7 mouse cellular contexts compared by ENCODE assay signal in the genomic region with DNA sequence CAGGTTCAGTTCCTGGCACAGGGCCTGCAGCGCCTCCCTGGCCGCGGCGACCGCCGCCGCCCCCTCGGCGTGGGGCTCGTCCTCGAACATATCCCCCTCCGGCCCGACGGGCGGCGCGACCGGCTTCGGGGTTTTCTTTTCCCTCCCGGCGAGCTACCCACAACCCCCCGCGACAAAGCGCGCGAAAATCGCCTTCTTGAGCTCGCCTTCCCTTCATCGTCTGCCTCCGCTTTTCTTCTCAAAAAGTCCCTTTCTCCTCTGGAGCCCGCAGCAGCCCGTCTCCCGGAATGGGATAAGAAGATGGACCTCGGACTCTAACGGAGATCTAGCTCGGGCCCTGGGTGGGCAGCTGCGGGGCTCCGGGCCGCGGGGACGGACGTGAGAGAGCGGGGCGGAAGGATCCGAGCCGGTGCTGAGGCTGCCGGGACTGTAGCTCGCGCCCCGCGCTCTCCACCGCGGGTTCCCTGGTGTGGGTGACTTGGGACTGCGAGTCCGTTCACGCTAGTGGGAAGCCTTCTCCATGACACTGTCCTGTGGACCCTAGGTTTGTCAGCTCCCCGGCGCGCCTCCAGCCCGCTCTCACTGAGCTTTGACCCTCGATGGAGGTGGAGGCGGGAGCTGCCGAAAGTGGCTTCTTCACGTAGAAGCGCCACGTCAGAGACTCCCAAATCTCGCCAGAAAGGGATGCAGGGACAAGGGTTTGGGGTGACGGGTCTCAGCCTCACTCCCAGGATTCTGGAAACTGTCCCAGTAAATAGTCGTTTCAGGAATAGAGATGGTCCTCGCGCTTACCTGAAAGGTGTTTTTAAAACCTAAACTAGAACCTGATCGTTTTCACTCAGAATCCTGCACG. TPM values are rescaled to one million over a fixed set of nuclear protein-coding genes. Genes with fewer than 3 reads are reported as not detected.
DNase-seq lines count a peak whose midpoint lies in the region; ATAC-seq lines count a peak whose summit lies in the region.

A gene (minus strand): TSS at position 169 of the 853 bp plus-strand sequence.

- H3K27me3 ChIP-seq in intestine, embryonic 16.5 days (replicated peaks; ENCODE audit: control insufficient read depth, insufficient read depth, low read length): no peaks in the 10 kb centered on the region
- no peaks in the 10 kb centered on the region for H3K27me3 ChIP-seq in midbrain, embryonic 11.5 days (ENCODE audit: control insufficient read depth, insufficient read depth, low read length)

- H3K4me2 ChIP-seq in intestine, embryonic 16.5 days (ENCODE audit: low read depth, low read length): peak within 1 kb of the TSS; percentile 56
- H3K4me2 ChIP-seq in midbrain, embryonic 11.5 days: peak within 1 kb of the TSS; percentile 69

- peak within 1 kb of the TSS; percentile 87 for H3K4me3 ChIP-seq in intestine, embryonic 16.5 days (ENCODE audit: low read length)
- peak within 1 kb of the TSS; percentile 60 for H3K4me3 ChIP-seq in midbrain, embryonic 11.5 days (ENCODE audit: low read depth, low read length)

- H3K36me3 ChIP-seq in intestine, embryonic 16.5 days (ENCODE audit: control insufficient read depth, insufficient read depth, low read length): no peaks in the 10 kb centered on the region
- H3K36me3 ChIP-seq in midbrain, embryonic 11.5 days (ENCODE audit: control insufficient read depth, insufficient read depth, low read length): no peaks in the 10 kb centered on the region; the same call in 1 of the 2 replicates

- H3K9ac ChIP-seq in intestine, embryonic 16.5 days (ENCODE audit: low read depth, low read length): peak within 1 kb of the TSS; percentile 96
- H3K9ac ChIP-seq in midbrain, embryonic 11.5 days (ENCODE audit: low read length): peak within 1 kb of the TSS; percentile 98

- peak; percentile 79 to 83 for DNase-seq in adrenal gland, adult 18-20 months (ENCODE audit: low spot score in 2 of 2)
- DNase-seq in embryo, embryonic 11 days: peak; percentile 98
- DNase-seq in gastrocnemius, postnatal 36 days: peak; percentile 82 to 92
- DNase-seq in left cerebral cortex, postnatal 36 days (ENCODE audit: low spot score in 2 of 2): peak; percentile 90 to 92
- DNase-seq in midbrain, embryonic 11.5 days (ENCODE audit: low spot score, missing footprints): peak; percentile 100
- peak; percentile 69 for DNase-seq in skeletal muscle tissue, adult 2 months (ENCODE audit: low read depth, low spot score)

- H3K9me3 ChIP-seq in intestine, embryonic 16.5 days (ENCODE audit: control insufficient read depth, low read length): no peaks in the 10 kb centered on the region
- peaks cover 2% of the 10 kb centered on the region; the same call in 1 of the 2 replicates for H3K9me3 ChIP-seq in midbrain, embryonic 11.5 days (ENCODE audit: control insufficient read depth, low read length)

- ATAC-seq in intestine, embryonic 16.5 days: peak; percentile 88
- peak; percentile 85 for ATAC-seq in midbrain, embryonic 11.5 days (ENCODE audit: low FRiP score)

- peak within 1 kb of the TSS; percentile 96 for H3K27ac ChIP-seq in intestine, embryonic 16.5 days (ENCODE audit: low read length)
- H3K27ac ChIP-seq in midbrain, embryonic 11.5 days (ENCODE audit: low read depth, low read length): peak within 1 kb of the TSS; percentile 97

- peaks cover 5% of the 10 kb centered on the region for H3K4me1 ChIP-seq in intestine, embryonic 16.5 days (ENCODE audit: control insufficient read depth, insufficient read depth, low read length)
- peaks cover 5% of the 10 kb centered on the region; the same call in 1 of the 2 replicates for H3K4me1 ChIP-seq in midbrain, embryonic 11.5 days (ENCODE audit: control insufficient read depth, insufficient read depth, low read length)

- intact Hi-C loops in gastrocnemius, postnatal 36 days (cut with DNase I): loop anchor here (5.0 kb wide), 2 partner anchors 58 to 72 kb away; no protein-coding TSS in a partner anchor
- intact Hi-C loops in left cerebral cortex, postnatal 36 days (cut with DNase I): loop anchor here (5.0 kb wide), 1 partner anchor 73 kb away; a partner anchor contains a TSS

- under 1% methylated on average over 73 of the region's 73 CpGs for WGBS in intestine, embryonic 16.5 days
- 2% methylated on average over 70 of the region's 73 CpGs for WGBS in midbrain, embryonic 11.5 days

RNA-seq across cellular contexts. Expression of the gene that starts here (rescaled TPM):
- 1 to 10 TPM; 2.8 to 3.7 TPM for total RNA-seq in adrenal gland, adult 18-20 months (2021)
- total RNA-seq in gastrocnemius, postnatal 36 days (2021): 1 to 10 TPM; 1.6 to 2.2 TPM
- 12.8 and 15.4 TPM in 2 replicates for polyA plus RNA-seq in intestine, embryonic 16.5 days (2015; fragmentation: Nextera tagmentation; extraction: Ambion mirVana)
- 1 to 10 TPM; 1.2 to 2.1 TPM for total RNA-seq in left cerebral cortex, postnatal 36 days (2021)
- 42.5 and 45.5 TPM in 2 replicates for polyA plus RNA-seq in midbrain, embryonic 11.5 days (2014; fragmentation: Nextera tagmentation; extraction: Ambion mirVana)

Comparison
In these comparisons a context has a peak if more than half of its experiments do, and no peak if none do; other contexts are left out.
1. Peak in every context shown above with its lines: DNase-seq, ATAC-seq, H3K4me3 ChIP-seq and H3K27ac ChIP-seq.